Mouse (Mus musculus): ENCODE measurements around the gene Slc34a3. TPM values are rescaled to one million over a fixed set of nuclear protein-coding genes. Genes with fewer than 3 reads are reported as not detected.

Gene Slc34a3
- polyA plus RNA-seq, 1 experiment, result not detected

DNA sequence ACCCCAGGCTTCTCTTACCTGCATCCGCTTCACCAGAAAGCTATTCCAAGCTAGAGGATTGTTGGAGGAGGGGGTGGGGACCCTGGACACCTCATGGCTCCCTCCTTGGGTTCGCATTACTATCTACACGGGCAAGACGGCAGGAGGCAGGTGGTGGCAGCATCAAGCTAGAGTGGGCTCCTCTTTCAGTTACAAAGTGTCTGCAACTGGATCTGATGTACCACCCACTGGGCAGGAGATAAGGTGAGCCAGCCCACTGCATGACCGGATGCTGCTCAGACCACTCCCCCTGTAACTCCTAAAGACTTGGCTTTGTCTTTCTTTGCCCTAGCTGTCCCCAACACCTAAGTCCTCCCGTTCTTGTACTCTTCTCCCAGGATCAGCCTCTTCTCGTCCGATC, 2.5 kb upstream of the Slc34a3 start, which contains the start of gene Rnf224:
Gene Rnf224, minus strand, starts transcription at position 174 of the 400 bp plus-strand sequence.
- TF ChIP-seq POLR2A (IDR thresholded peaks at IDR 0.05; ENCODE audit: borderline replicate concordance, control insufficient read depth, low read depth, low read length), result no peak
- TF ChIP-seq CTCF (IDR thresholded peaks at IDR 0.05; ENCODE audit: control insufficient read depth, insufficient read depth, low read length), result no peak
- peaks cover 2% of the 10 kb centered on the region for H3K4me1 ChIP-seq (ENCODE audit: control insufficient read depth, insufficient read depth, low read length)
- 77% methylated on average over 8 of the region's 8 CpGs for WGBS

DNA sequence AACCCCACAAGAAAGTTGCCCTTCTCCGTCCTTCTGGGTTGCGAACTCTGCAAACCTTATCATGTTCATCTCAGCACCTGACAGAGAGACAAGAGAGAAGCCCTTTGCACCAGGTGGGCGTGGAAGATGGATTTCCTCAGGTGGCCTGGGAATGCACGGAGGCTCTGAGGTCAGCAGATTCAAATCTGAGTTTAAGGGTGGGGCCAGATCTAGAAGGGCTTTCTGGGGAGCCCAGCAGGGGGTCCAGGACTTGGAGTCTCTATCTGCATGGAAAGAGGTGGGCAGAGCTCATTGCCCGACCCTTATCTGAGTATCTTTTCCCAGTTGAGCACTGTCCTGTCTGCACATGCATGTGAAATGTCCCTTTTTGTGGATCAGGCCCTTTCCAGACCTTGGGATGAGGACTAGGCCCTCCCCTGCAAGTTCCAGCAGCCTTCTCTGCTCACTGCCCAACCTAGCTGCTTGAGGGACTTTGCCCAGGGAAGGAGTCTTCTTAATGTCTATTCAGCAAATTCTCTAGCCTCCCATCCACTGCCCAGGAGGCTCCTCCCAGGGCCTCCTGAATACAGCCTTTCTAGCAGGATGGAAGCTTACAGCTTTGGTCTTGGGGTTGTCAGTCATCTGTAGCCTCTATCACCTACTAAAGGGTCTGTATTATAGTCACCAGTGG, 522 bp upstream of the Slc34a3 start:
- 72% methylated on average over 5 of the region's 5 CpGs for WGBS
- Histone ChIP-seq H3K27ac (ENCODE audit: control insufficient read depth, insufficient read depth, low read depth, low read length, poor library complexity) (no peak overlapping the region), H3K4me3 (replicated peaks; ENCODE audit: control insufficient read depth, low read depth, low read length) (no peak overlapping the region), H3K4me1 (ENCODE audit: control insufficient read depth, insufficient read depth, low read length) (no peaks in the 10 kb centered on the region; the same call in 1 of the 2 replicates)
- TF ChIP-seq CTCF (IDR thresholded peaks at IDR 0.05; ENCODE audit: control insufficient read depth, insufficient read depth, low read length) (no peak), POLR2A (IDR thresholded peaks at IDR 0.05; ENCODE audit: borderline replicate concordance, control insufficient read depth, low read depth, low read length) (no peak)

More for the DNA sequence above, 2.5 kb upstream of the Slc34a3 start, which contains the start of gene Rnf224:
- no peak within 1 kb of the TSS for H3K27ac ChIP-seq (ENCODE audit: control insufficient read depth, insufficient read depth, low read depth, low read length, poor library complexity)
- H3K4me3 ChIP-seq (replicated peaks; ENCODE audit: control insufficient read depth, low read depth, low read length), result no peak within 1 kb of the TSS

DNA sequence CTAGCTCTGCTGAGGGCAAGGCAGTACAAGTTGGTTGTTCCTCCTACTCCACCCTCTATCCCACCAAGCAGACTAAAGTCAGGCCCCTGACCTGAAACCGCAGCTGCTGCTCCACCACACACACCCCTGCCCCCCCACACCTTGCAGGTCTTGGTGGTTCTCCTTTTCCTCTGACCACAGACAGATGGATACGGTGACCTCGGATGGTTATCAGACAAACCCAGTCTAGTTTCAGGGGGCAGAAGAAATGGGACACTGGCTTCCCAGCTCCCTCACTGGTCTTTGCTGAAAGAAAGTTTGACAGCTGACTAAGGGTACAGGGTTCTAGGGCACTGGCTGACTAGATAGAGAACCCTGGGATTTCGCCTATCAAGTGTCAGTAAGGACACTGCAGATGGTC, 743 bp downstream of the Slc34a3 start:
- 10% methylated on average over 4 of the region's 4 CpGs for WGBS
- TF ChIP-seq CTCF (IDR thresholded peaks at IDR 0.05; ENCODE audit: control insufficient read depth, insufficient read depth, low read length), result no peak
- no peak for TF ChIP-seq POLR2A (IDR thresholded peaks at IDR 0.05; ENCODE audit: borderline replicate concordance, control insufficient read depth, low read depth, low read length)
- Histone ChIP-seq H3K4me3 (replicated peaks; ENCODE audit: control insufficient read depth, low read depth, low read length) (no peak overlapping the region), H3K4me1 (ENCODE audit: control insufficient read depth, insufficient read depth, low read length) (no peaks in the 10 kb centered on the region; the same call in 1 of the 2 replicates), H3K27ac (ENCODE audit: control insufficient read depth, insufficient read depth, low read depth, low read length, poor library complexity) (no peak overlapping the region)

DNA sequence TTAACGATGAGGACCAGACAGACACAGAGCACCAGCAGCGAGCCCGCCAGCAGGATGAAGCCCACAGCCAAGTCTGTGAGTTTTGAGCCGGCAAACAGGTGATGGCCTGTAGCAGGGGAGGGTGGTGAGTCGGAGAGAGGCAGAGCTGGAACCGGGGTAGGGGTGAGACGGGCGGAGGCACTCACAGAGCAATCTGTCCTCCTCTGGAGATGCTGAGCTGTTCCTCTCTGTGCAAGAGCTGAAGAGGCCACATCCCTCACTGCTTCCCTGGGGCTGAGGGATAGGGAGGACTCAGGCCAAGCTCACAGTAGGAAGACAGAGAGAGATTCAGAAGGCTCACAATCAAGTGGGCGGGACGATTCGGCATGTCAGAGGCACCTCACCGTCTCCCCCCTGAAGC, 3.1 kb downstream of the Slc34a3 start:
- no peaks in the 10 kb centered on the region for H3K4me1 ChIP-seq (ENCODE audit: control insufficient read depth, insufficient read depth, low read length)
- H3K27ac ChIP-seq (ENCODE audit: control insufficient read depth, insufficient read depth, low read depth, low read length, poor library complexity), result no peak overlapping the region
- H3K4me3 ChIP-seq (replicated peaks; ENCODE audit: control insufficient read depth, low read depth, low read length), result no peak overlapping the region
- WGBS, result 81% methylated on average over 12 of the region's 12 CpGs
- no peak for TF ChIP-seq POLR2A (IDR thresholded peaks at IDR 0.05; ENCODE audit: borderline replicate concordance, control insufficient read depth, low read depth, low read length)
- no peak for TF ChIP-seq CTCF (IDR thresholded peaks at IDR 0.05; ENCODE audit: control insufficient read depth, insufficient read depth, low read length)

GRCm38 (mm10) chr2:25230581-25230980, 3.6 kb downstream of the Slc34a3 start:
- Histone ChIP-seq H3K4me3 (replicated peaks; ENCODE audit: control insufficient read depth, low read depth, low read length) (no peak overlapping the region), H3K4me1 (ENCODE audit: control insufficient read depth, insufficient read depth, low read length) (no peaks in the 10 kb centered on the region), H3K27ac (ENCODE audit: control insufficient read depth, insufficient read depth, low read depth, low read length, poor library complexity) (no peak overlapping the region)
- TF ChIP-seq POLR2A (IDR thresholded peaks at IDR 0.05; ENCODE audit: borderline replicate concordance, control insufficient read depth, low read depth, low read length), result no peak
- TF ChIP-seq CTCF (IDR thresholded peaks at IDR 0.05; ENCODE audit: control insufficient read depth, insufficient read depth, low read length), result no peak
- 86% methylated on average over 7 of the region's 7 CpGs for WGBS

DNA sequence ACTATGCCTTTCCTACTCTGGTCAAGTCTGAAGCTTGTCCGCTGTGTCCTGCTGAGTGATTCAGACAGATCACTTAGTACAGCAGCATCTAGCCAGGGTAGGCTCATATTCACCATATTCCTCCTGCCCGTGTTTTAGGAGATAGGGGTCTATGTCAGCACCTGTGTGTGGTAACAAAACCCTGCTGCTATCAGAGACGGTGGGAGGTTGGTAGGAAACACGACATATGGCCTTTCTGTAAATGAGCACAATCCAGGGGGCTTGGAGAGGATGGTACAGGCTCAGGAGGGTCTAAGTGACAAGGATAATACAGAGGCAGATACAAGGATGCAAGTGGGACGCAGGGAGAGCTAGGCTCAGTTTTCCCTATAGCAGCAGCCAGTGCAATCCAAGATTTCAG, 4.6 kb downstream of the Slc34a3 start:
- H3K4me1 ChIP-seq (ENCODE audit: control insufficient read depth, insufficient read depth, low read length), result no peaks in the 10 kb centered on the region
- 81% methylated on average over 5 of the region's 5 CpGs for WGBS

DNA sequence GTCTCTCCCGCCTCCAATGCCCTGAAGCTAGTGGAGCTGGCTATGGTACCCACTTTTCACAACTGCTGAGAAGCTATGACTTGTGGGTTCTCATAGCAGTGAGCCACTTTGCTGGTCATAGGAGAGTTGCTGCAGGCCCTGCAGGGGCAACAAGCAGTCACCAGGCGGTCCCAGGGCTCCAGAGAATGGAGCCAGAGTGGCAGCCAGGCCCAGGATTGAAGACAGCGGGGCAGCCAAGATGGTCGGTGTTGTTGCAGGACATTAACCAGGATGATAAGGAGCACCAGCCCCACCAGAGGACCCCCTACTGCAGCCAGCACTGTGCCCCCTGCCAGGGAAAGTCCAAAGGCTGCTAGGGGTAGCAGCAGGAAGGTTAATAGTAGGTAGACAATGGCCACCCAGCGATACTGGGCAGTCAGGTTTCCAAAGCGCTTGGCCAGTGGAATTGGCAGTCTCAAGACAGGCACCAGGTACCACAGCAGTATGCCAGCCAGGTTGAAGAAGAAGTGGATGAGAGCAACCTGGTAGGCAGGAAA, 5.1 kb downstream of the Slc34a3 start:
- TF ChIP-seq POLR2A (IDR thresholded peaks at IDR 0.05; ENCODE audit: borderline replicate concordance, control insufficient read depth, low read depth, low read length) (no peak), CTCF (IDR thresholded peaks at IDR 0.05; ENCODE audit: control insufficient read depth, insufficient read depth, low read length) (no peak)
- H3K4me1 ChIP-seq (ENCODE audit: control insufficient read depth, insufficient read depth, low read length), result no peaks in the 10 kb centered on the region
- WGBS, result 75% methylated on average over 6 of the region's 6 CpGs
- H3K4me3 ChIP-seq (replicated peaks; ENCODE audit: control insufficient read depth, low read depth, low read length), result no peak overlapping the region
- H3K27ac ChIP-seq (ENCODE audit: control insufficient read depth, insufficient read depth, low read depth, low read length, poor library complexity), result 0 out of 2 replicates have a peak overlapping the region, but pooled peaks have one; percentile 74

More for the DNA sequence above, 4.6 kb downstream of the Slc34a3 start:
- Histone ChIP-seq H3K4me3 (replicated peaks; ENCODE audit: control insufficient read depth, low read depth, low read length) (no peak overlapping the region), H3K27ac (ENCODE audit: control insufficient read depth, insufficient read depth, low read depth, low read length, poor library complexity) (no peak overlapping the region)
- TF ChIP-seq CTCF (IDR thresholded peaks at IDR 0.05; ENCODE audit: control insufficient read depth, insufficient read depth, low read length), result no peak
- no peak for TF ChIP-seq POLR2A (IDR thresholded peaks at IDR 0.05; ENCODE audit: borderline replicate concordance, control insufficient read depth, low read depth, low read length)

GRCm38 (mm10) chr2:25228431-25228889, 5.7 kb downstream of the Slc34a3 start:
- peak overlapping the region; percentile 74 for H3K27ac ChIP-seq (ENCODE audit: control insufficient read depth, insufficient read depth, low read depth, low read length, poor library complexity)
- WGBS, result under 1% methylated on average over 7 of the region's 7 CpGs
- H3K4me1 ChIP-seq (ENCODE audit: control insufficient read depth, insufficient read depth, low read length), result no peaks in the 10 kb centered on the region
- TF ChIP-seq CTCF (IDR thresholded peaks at IDR 0.05; ENCODE audit: control insufficient read depth, insufficient read depth, low read length), result peak; percentile 99
- no peak for TF ChIP-seq POLR2A (IDR thresholded peaks at IDR 0.05; ENCODE audit: borderline replicate concordance, control insufficient read depth, low read depth, low read length)
- H3K4me3 ChIP-seq (replicated peaks; ENCODE audit: control insufficient read depth, low read depth, low read length), result peak overlapping the region; percentile 54

Data from bone marrow, adult 2 months (tissue).